Mouse (Mus musculus): ENCODE results near the gene Tubgcp2. TPM values are rescaled to one million over a fixed set of nuclear protein-coding genes. Genes with fewer than 3 reads are reported as not detected.

Tubgcp2 gene
- polyA plus RNA-seq, 2 experiments: 19.3 to 21.6 TPM

GRCm38 (mm10) chr7:139975471-139975870 is 61.0 kb downstream of the Tubgcp2 start:
- Histone ChIP-seq H3K4me2 (ENCODE audit: low read depth) (no peak overlapping the region), H3K27me3 (ENCODE audit: control insufficient read depth, insufficient read depth, low read length) (no peaks in the 10 kb centered on the region; the same call in 1 of the 2 replicates), H3K36me3 (replicated peaks; ENCODE audit: control insufficient read depth, insufficient read depth, low read depth) (no peaks in the 10 kb centered on the region), H3K4me3 (ENCODE audit: insufficient read depth in 1 of 2, low read depth in 2 of 2, low read length in 2 of 2) (no peak overlapping the region), H3K4me1 (replicated peaks; ENCODE audit: control insufficient read depth in 2 of 2, insufficient read depth in 2 of 2, low read length in 1 of 2) (peaks cover 0 to 6% of the 10 kb centered on the region in 2 experiments; a peak in 2 of 4 replicates), H3K27ac (no peak overlapping the region), H3K9ac (replicated peaks) (no peak overlapping the region), H3K9me3 (ENCODE audit: control insufficient read depth, low read length) (no peaks in the 10 kb centered on the region)
- TF ChIP-seq EP300 (IDR thresholded peaks at IDR 0.05; ENCODE audit: low read depth) (no peak), CTCF (IDR thresholded peaks at IDR 0.05; ENCODE audit: low read depth) (no peak)
- 58% methylated on average over 5 of the region's 5 CpGs for WGBS (ENCODE audit: insufficient replicate concordance)
- ATAC-seq (ENCODE audit: insufficient read depth) (no peak), DNase-seq (ENCODE audit: low read depth in 3 of 3, low spot score in 3 of 3) (no peak)

GRCm38 (mm10) chr7:139974307-139974706 is 62.2 kb downstream of the Tubgcp2 start:
- H3K9me3 ChIP-seq (ENCODE audit: control insufficient read depth, low read length): no peaks in the 10 kb centered on the region
- no peak overlapping the region for H3K4me2 ChIP-seq (ENCODE audit: low read depth)
- no peak for TF ChIP-seq CTCF (IDR thresholded peaks at IDR 0.05; ENCODE audit: low read depth)
- no peak for TF ChIP-seq EP300 (IDR thresholded peaks at IDR 0.05; ENCODE audit: low read depth)
- no peak overlapping the region for H3K27ac ChIP-seq
- H3K4me3 ChIP-seq (ENCODE audit: insufficient read depth in 1 of 2, low read depth in 2 of 2, low read length in 2 of 2): no peak overlapping the region
- WGBS (ENCODE audit: insufficient replicate concordance): 22% methylated on average over 10 of the region's 10 CpGs
- ATAC-seq (ENCODE audit: insufficient read depth): no peak
- no peak for DNase-seq (ENCODE audit: low read depth in 3 of 3, low spot score in 3 of 3)
- H3K9ac ChIP-seq (replicated peaks): no peak overlapping the region
- peaks cover 0 to 6% of the 10 kb centered on the region in 2 experiments; a peak in 2 of 4 replicates for H3K4me1 ChIP-seq (replicated peaks; ENCODE audit: control insufficient read depth in 2 of 2, insufficient read depth in 2 of 2, low read length in 1 of 2)
- H3K27me3 ChIP-seq (ENCODE audit: control insufficient read depth, insufficient read depth, low read length): no peaks in the 10 kb centered on the region; the same call in 1 of the 2 replicates
- no peaks in the 10 kb centered on the region for H3K36me3 ChIP-seq (replicated peaks; ENCODE audit: control insufficient read depth, insufficient read depth, low read depth)

GRCm38 (mm10) chr7:139972923-139973331 is 63.5 kb downstream of the Tubgcp2 start:
- ATAC-seq (ENCODE audit: insufficient read depth) (no peak), DNase-seq (ENCODE audit: low read depth in 3 of 3, low spot score in 3 of 3) (no peak)
- no peak overlapping the region for H3K4me2 ChIP-seq (ENCODE audit: low read depth)
- no peak overlapping the region for H3K4me3 ChIP-seq (ENCODE audit: insufficient read depth in 1 of 2, low read depth in 2 of 2, low read length in 2 of 2)
- no peaks in the 10 kb centered on the region for H3K9me3 ChIP-seq (ENCODE audit: control insufficient read depth, low read length)
- H3K4me1 ChIP-seq (replicated peaks; ENCODE audit: control insufficient read depth in 2 of 2, insufficient read depth in 2 of 2, low read length in 1 of 2): peaks cover 0 to 2% of the 10 kb centered on the region in 2 experiments; a peak in 1 of 4 replicates
- no peaks in the 10 kb centered on the region; the same call in 1 of the 2 replicates for H3K27me3 ChIP-seq (ENCODE audit: control insufficient read depth, insufficient read depth, low read length)
- no peak overlapping the region for H3K27ac ChIP-seq
- TF ChIP-seq EP300 (IDR thresholded peaks at IDR 0.05; ENCODE audit: low read depth): no peak
- H3K9ac ChIP-seq (replicated peaks): no peak overlapping the region
- no peaks in the 10 kb centered on the region for H3K36me3 ChIP-seq (replicated peaks; ENCODE audit: control insufficient read depth, insufficient read depth, low read depth)

DNA sequence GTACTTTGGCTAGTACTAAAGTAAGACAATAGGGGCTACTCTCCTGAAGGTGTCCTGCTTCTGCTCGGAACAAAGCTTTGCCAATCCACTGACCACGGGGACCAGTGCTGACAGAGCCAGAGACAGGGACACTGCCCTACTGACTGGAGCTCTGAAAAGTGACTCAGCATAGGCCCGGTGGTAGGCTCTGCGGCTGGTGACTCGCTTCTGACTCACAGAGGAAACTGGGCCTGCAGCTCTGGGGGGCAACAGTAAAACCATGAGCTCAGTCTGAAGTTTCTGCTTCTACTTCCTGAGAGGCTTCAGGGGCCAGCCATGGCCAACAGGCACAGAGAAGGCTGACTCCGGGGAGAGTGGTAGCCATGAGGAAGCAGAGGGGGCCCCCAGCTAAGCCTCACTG is 65.0 kb downstream of the Tubgcp2 start:
- Histone ChIP-seq H3K4me2 (ENCODE audit: low read depth) (no peak overlapping the region), H3K9ac (replicated peaks) (no peak overlapping the region), H3K4me3 (ENCODE audit: insufficient read depth in 1 of 2, low read depth in 2 of 2, low read length in 2 of 2) (no peak overlapping the region), H3K9me3 (ENCODE audit: control insufficient read depth, low read length) (no peaks in the 10 kb centered on the region), H3K4me1 (replicated peaks; ENCODE audit: control insufficient read depth in 2 of 2, insufficient read depth in 2 of 2, low read length in 1 of 2) (peaks cover 0 to 2% of the 10 kb centered on the region in 2 experiments; a peak in 1 of 4 replicates), H3K27me3 (ENCODE audit: control insufficient read depth, insufficient read depth, low read length) (no peaks in the 10 kb centered on the region; the same call in 1 of the 2 replicates), H3K27ac (no peak overlapping the region), H3K36me3 (replicated peaks; ENCODE audit: control insufficient read depth, insufficient read depth, low read depth) (no peaks in the 10 kb centered on the region)
- no peak for DNase-seq (ENCODE audit: low read depth in 3 of 3, low spot score in 3 of 3)
- WGBS (ENCODE audit: insufficient replicate concordance): 19% methylated on average over 6 of the region's 6 CpGs
- TF ChIP-seq EP300 (IDR thresholded peaks at IDR 0.05; ENCODE audit: low read depth): no peak
- TF ChIP-seq CTCF (IDR thresholded peaks at IDR 0.05; ENCODE audit: low read depth): no peak
- no peak for ATAC-seq (ENCODE audit: insufficient read depth)

DNA sequence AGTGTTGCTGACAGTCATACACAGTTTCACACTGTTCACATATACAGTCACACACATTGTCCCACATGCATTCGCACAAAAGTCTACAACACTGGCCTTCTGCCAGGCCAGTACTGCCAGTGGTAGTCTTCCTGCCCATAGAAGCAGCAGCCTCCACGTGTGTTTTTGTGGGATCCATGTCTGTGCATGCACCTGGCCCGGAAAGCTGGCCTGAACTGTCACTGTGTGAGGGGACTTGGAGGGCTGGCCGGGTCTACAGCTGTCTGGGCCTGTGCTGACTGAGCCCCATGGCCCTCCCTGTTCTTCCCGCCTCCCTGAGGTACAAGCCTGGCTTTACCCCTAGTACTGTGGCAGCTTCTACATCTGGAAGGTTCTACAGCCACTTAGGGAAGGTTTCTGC is 65.5 kb downstream of the Tubgcp2 start:
- 56% methylated on average over 5 of the region's 5 CpGs for WGBS (ENCODE audit: insufficient replicate concordance)
- Histone ChIP-seq H3K4me1 (replicated peaks; ENCODE audit: control insufficient read depth in 2 of 2, insufficient read depth in 2 of 2, low read length in 1 of 2) (peaks cover 0 to 2% of the 10 kb centered on the region in 2 experiments; a peak in 1 of 4 replicates), H3K27ac (no peak overlapping the region), H3K9ac (replicated peaks) (no peak overlapping the region), H3K27me3 (ENCODE audit: control insufficient read depth, insufficient read depth, low read length) (no peaks in the 10 kb centered on the region; the same call in 1 of the 2 replicates), H3K4me3 (ENCODE audit: insufficient read depth in 1 of 2, low read depth in 2 of 2, low read length in 2 of 2) (no peak overlapping the region), H3K36me3 (replicated peaks; ENCODE audit: control insufficient read depth, insufficient read depth, low read depth) (no peaks in the 10 kb centered on the region), H3K9me3 (ENCODE audit: control insufficient read depth, low read length) (no peaks in the 10 kb centered on the region), H3K4me2 (ENCODE audit: low read depth) (no peak overlapping the region)
- DNase-seq (ENCODE audit: low read depth in 3 of 3, low spot score in 3 of 3): no peak
- no peak for ATAC-seq (ENCODE audit: insufficient read depth)
- TF ChIP-seq CTCF (IDR thresholded peaks at IDR 0.05; ENCODE audit: low read depth) (no peak), EP300 (IDR thresholded peaks at IDR 0.05; ENCODE audit: low read depth) (no peak)
